Mouse (Mus musculus) left cerebral cortex, adult 2 months (tissue): ENCODE results near the gene Zfp940. TPM values are rescaled to one million over a fixed set of nuclear protein-coding genes. Genes with fewer than 3 reads are reported as not detected.

Source experiments
- DNase-seq, 2 experiments: peaks; one replicate each; pipeline ENCODE4 v3.0.0; 2021 to 2022; ENCODE audit warnings: low spot score in 2 of 2, mixed read lengths in 1 of 2; ENCODE audit errors: extremely low spot score in 1 of 2
- H3K27ac ChIP-seq: fragments of 200-600 bp; 2 replicates; pipeline ENCODE4 v1.8.1; 2022
- H3K4me3 ChIP-seq: fragments of 200-600 bp; 2 replicates; pipeline ENCODE4 v1.8.1; 2022
- CTCF ChIP-seq: fragments of 200-600 bp; IDR thresholded peaks from 2 replicates; pipeline ENCODE4 v1.8.1; 2022; ENCODE audit warnings: antibody characterized with exemption, mild to moderate bottlenecking, moderate library complexity
- intact Hi-C: fragments of 180-260 bp; cut with DNase I; formaldehyde crosslinking; loops from one replicate; pipeline ENCODE4 v1.15.1; 2025
- total RNA-seq, 2 experiments: library from RNA; stranded (reverse); gene quantifications; 2 replicates each; pipeline ENCODE4 v1.2.3; 2021

The Zfp940 gene
- total RNA-seq, 2 experiments from 2014 or later = 18.9 to 25.7 TPM

GRCm38 (mm10) chr7:29844616-29845015 is 8.9 kb downstream of the Zfp940 start:
- DNase-seq = no peak
- Histone ChIP-seq H3K27ac (no peak overlapping the region), H3K4me3 (no peak overlapping the region)
- intact Hi-C loops = no loop called here
- no peak for TF ChIP-seq CTCF

GRCm38 (mm10) chr7:29842105-29842504 is 11.4 kb downstream of the Zfp940 start:
- Histone ChIP-seq H3K4me3 (no peak overlapping the region), H3K27ac (no peak overlapping the region)
- intact Hi-C loops = no loop called here
- TF ChIP-seq CTCF = no peak
- DNase-seq = no peak

- Histone ChIP-seq H3K4me3 (no peak overlapping the region), H3K27ac (no peak overlapping the region)
- no peak for TF ChIP-seq CTCF
- intact Hi-C loops = no loop called here
- DNase-seq = no peak
Observed at GRCm38 (mm10) chr7:29839256-29839655, 14.2 kb downstream of the Zfp940 start.

- no peak overlapping the region for H3K4me3 ChIP-seq
- intact Hi-C loops = no loop called here
- TF ChIP-seq CTCF = no peak
- no peak overlapping the region for H3K27ac ChIP-seq
- no peak for DNase-seq
Observed at GRCm38 (mm10) chr7:29836816-29837215, 16.7 kb downstream of the Zfp940 start.

DNA sequence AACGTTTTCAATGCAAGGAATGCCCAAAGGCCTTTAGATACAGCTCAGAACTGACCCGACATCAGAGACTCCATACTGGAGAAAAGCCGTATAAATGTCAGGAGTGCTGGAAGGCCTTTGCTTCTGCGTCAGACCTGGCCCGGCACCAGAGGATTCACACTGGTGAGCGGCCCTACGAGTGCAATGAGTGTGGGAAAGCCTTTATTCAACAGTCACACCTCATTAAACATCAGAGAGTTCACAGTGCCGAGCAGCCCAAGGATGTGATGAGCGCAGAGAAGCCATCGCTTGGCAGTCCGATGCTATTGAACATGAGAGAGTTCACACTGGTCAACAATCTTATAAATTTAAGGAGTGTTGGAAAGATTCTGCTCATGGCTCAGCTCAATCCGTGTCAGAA is 23.7 kb downstream of the Zfp940 start:
- no peak for TF ChIP-seq CTCF
- no peak for DNase-seq
- H3K27ac ChIP-seq = no peak overlapping the region
- intact Hi-C loops = no loop called here
- H3K4me3 ChIP-seq = no peak overlapping the region

- no peak for DNase-seq
- TF ChIP-seq CTCF = no peak
- H3K27ac ChIP-seq = no peak overlapping the region
- intact Hi-C loops = no loop called here
- H3K4me3 ChIP-seq = no peak overlapping the region
Observed at GRCm38 (mm10) chr7:29828001-29828400, 25.5 kb downstream of the Zfp940 start.

GRCm38 (mm10) chr7:29818619-29819254 is 34.7 kb downstream of the Zfp940 start:
- TF ChIP-seq CTCF = no peak
- intact Hi-C loops = loop anchor here (2.0 kb wide), 2 partner anchors 34 to 164 kb away; partner anchors contain the start of genes Zfp568 and Zfp940
- H3K27ac ChIP-seq = peak overlapping the region; percentile 87
- H3K4me3 ChIP-seq = peak overlapping the region; percentile 66
- DNase-seq = peak; percentile 59 to 64

DNA sequence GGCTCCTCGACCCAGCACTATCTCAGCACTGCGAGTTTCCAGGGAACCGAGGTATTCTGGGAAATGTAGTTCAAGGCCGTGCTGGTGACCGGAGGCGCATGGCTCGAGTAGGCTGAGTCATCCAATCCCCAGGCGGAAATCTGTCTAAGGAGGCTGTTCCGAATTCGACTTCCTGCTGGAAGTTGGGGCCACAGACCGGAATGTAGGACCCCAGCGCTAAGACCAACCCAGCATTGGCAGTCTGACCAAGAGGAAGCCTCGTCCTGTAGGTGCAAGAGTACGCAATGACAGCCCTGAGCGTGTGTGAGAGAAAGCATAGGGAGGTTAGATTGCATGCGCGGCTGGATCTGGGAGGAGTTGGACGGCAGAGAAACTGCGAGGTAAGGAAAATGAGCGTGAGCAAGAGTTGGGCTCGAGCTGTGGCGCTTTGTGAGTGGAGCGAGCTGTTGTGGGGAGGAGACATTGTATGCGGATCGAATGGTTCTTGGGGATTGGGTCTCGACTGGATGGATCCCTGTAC is 37.5 kb downstream of the Zfp940 start, which contains the start of gene Zfp790:
Gene Zfp790 (plus strand): TSS at position 205 of the 520 bp plus-strand sequence.
- TF ChIP-seq CTCF = no peak
- H3K27ac ChIP-seq = peak within 1 kb of the TSS; percentile 87
- intact Hi-C loops = loop anchor here (1.0 kb wide), 2 partner anchors 32 to 48 kb away; partner anchors contain the start of gene Zfp84
- DNase-seq = peak; percentile 81 to 90
- peak within 1 kb of the TSS; percentile 81 for H3K4me3 ChIP-seq

DNA sequence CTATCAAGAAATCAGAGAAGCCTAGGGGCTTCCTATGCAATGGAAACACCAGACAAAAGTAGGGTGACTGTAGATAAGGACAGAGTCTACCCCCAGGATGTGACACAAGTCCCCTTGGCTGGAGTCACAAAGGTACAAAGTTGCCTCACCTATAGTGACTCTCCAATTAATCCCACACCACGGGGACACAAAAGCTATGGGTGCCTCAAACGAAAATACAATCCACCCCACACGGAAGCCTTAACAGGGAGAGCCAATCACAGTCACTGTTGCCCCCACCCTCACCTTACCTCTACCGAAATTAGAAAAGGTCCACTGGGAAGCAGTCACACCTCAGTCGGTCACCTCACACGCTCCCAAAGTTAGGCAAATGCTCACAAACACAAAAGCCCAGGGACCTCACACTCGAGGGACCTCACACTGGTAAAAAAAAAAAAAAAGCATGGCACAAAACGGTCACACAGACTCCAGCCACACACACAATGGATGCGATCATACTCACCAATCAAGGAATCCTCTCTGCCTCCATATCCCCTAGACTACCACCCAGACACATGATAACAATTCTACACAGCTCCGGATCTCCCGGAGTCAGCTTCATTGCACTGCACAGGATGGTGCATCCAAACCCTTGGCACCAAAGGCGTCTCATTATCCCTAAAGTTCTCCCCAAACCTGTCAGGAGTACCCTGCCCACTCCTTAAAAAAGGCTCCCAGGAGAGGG is 38.2 kb downstream of the Zfp940 start:
- Histone ChIP-seq H3K4me3 (peak overlapping the region; percentile 81), H3K27ac (peak overlapping the region; percentile 87)
- no peak for TF ChIP-seq CTCF
- DNase-seq = no peak
- intact Hi-C loops = no loop called here

- H3K4me3 ChIP-seq = no peak overlapping the region; the same call in 1 of the 2 replicates
- no peak overlapping the region for H3K27ac ChIP-seq
- intact Hi-C loops = no loop called here
- TF ChIP-seq CTCF = no peak
- DNase-seq = no peak
Observed at GRCm38 (mm10) chr7:29814381-29814780, 39.1 kb downstream of the Zfp940 start.

DNA sequence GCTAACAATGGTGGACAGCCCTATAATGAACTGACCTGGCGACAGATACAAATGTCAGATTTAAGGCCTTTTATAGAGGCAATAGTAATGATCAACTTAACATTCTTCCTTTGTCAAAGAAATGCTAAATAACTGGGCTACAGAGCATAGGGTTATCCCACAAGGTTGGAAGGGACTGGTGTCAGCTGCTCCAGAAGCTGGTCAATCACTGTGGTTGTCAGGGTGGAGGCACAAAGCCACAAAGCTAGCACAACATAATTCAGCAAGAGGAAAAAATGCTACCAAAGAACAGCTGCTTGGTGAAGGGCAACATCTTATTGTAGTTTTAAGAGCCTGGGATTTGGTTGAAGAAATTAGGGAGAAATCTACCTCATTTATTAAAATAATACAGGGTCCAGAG is 41.2 kb downstream of the Zfp940 start:
- no peak for DNase-seq
- intact Hi-C loops = no loop called here
- no peak overlapping the region for H3K27ac ChIP-seq
- no peak for TF ChIP-seq CTCF
- no peak overlapping the region for H3K4me3 ChIP-seq

GRCm38 (mm10) chr7:29807046-29807445 is 46.4 kb downstream of the Zfp940 start:
- Histone ChIP-seq H3K4me3 (no peak overlapping the region), H3K27ac (no peak overlapping the region)
- no peak for TF ChIP-seq CTCF
- intact Hi-C loops = no loop called here
- no peak for DNase-seq
